Mouse (Mus musculus): Measurements from ENCODE around the gene Hacd3. TPM values are rescaled to one million over a fixed set of nuclear protein-coding genes. Genes with fewer than 3 reads are reported as not detected.
"Not testable (repeated sequence)": the region's sequence is repeated elsewhere in the genome, so short reads cannot be mapped to it uniquely, and the experiment has no call there.

Gene Hacd3
- total and polyA plus RNA-seq, 2 experiments from 2014 or later: 35.8 to 37.4 TPM

- no peak overlapping the region for H3K4me2 ChIP-seq (ENCODE audit: low read depth, low read length)
- TF ChIP-seq EP300 (IDR thresholded peaks at IDR 0.05; ENCODE audit: low read depth) (no peak), CTCF (IDR thresholded peaks at IDR 0.05; ENCODE audit: low read depth) (no peak)
- no peaks in the 10 kb centered on the region for H3K9me3 ChIP-seq (replicated peaks; ENCODE audit: control insufficient read depth, low read length)
- DNase-seq (ENCODE audit: low spot score): no peak
- no peak for ATAC-seq (ENCODE audit: insufficient read depth, low read depth)
- no peaks in the 10 kb centered on the region for H3K4me1 ChIP-seq (ENCODE audit: control insufficient read depth, insufficient read depth)
- no peak overlapping the region for H3K27ac ChIP-seq (ENCODE audit: low read depth)
- no peaks in the 10 kb centered on the region for H3K27me3 ChIP-seq (ENCODE audit: control insufficient read depth, insufficient read depth, low read length)
- no peak overlapping the region for H3K4me3 ChIP-seq (ENCODE audit: low read depth, low read length)
- 82% methylated on average over 8 of the region's 8 CpGs for WGBS
- peaks cover 38% of the 10 kb centered on the region for H3K36me3 ChIP-seq (replicated peaks; ENCODE audit: control insufficient read depth, insufficient read depth, low read length)
- no peak overlapping the region for H3K9ac ChIP-seq (replicated peaks; ENCODE audit: low read depth, low read length)
Measured at GRCm38 (mm10) chr9:65005737-65006136, 15.8 kb downstream of the Hacd3 start.

- H3K4me1 ChIP-seq (ENCODE audit: control insufficient read depth, insufficient read depth): no peaks in the 10 kb centered on the region
- ATAC-seq (ENCODE audit: insufficient read depth, low read depth) (no peak), DNase-seq (ENCODE audit: low spot score) (no peak)
- no peaks in the 10 kb centered on the region for H3K27me3 ChIP-seq (ENCODE audit: control insufficient read depth, insufficient read depth, low read length)
- no peak overlapping the region for H3K27ac ChIP-seq (ENCODE audit: low read depth)
- H3K36me3 ChIP-seq (replicated peaks; ENCODE audit: control insufficient read depth, insufficient read depth, low read length): peaks cover 67% of the 10 kb centered on the region
- no peak overlapping the region for H3K4me2 ChIP-seq (ENCODE audit: low read depth, low read length)
- WGBS: 55% methylated on average over 4 of the region's 4 CpGs
- H3K9ac ChIP-seq (replicated peaks; ENCODE audit: low read depth, low read length): no peak overlapping the region
- TF ChIP-seq CTCF (IDR thresholded peaks at IDR 0.05; ENCODE audit: low read depth) (no peak), EP300 (IDR thresholded peaks at IDR 0.05; ENCODE audit: low read depth) (no peak)
- H3K4me3 ChIP-seq (ENCODE audit: low read depth, low read length): no peak overlapping the region
- no peaks in the 10 kb centered on the region for H3K9me3 ChIP-seq (replicated peaks; ENCODE audit: control insufficient read depth, low read length)
Measured at GRCm38 (mm10) chr9:65001481-65001880, 20.0 kb downstream of the Hacd3 start.

GRCm38 (mm10) chr9:64995464-64995863, 26.0 kb downstream of the Hacd3 start:
- H3K4me3 ChIP-seq (ENCODE audit: low read depth, low read length); ATAC-seq (ENCODE audit: insufficient read depth, low read depth): not testable (repeated sequence)
- 81% methylated on average over 1 of the region's 1 CpGs for WGBS

DNA sequence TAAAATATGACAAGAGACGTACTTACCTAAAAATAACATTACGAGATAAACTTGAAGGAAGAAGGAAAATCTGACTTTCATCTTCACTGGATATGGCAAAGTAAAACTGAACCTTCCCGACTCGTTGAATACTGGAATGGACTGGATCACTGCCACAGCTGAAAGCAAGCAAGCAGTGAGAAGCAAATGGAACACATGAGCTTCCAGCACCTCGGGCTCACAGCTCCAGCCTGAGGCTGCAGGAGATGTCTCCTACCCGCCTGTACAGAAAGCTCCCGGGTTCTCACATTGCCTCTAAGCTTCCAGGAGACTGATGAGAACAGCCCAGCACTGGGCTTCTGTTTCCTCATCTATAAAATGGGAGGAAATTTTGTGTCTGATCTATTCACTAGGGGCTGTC, 31.2 kb downstream of the Hacd3 start:
- H3K4me3 ChIP-seq (ENCODE audit: low read depth, low read length): no peak overlapping the region
- H3K4me2 ChIP-seq (ENCODE audit: low read depth, low read length): no peak overlapping the region
- peaks cover 7% of the 10 kb centered on the region; the same call in 1 of the 2 replicates for H3K4me1 ChIP-seq (ENCODE audit: control insufficient read depth, insufficient read depth)
- WGBS: 42% methylated on average over 7 of the region's 7 CpGs
- no peak for DNase-seq (ENCODE audit: low spot score)
- ATAC-seq (ENCODE audit: insufficient read depth, low read depth): no peak
- no peaks in the 10 kb centered on the region for H3K9me3 ChIP-seq (replicated peaks; ENCODE audit: control insufficient read depth, low read length)
- no peak overlapping the region for H3K9ac ChIP-seq (replicated peaks; ENCODE audit: low read depth, low read length)
- no peaks in the 10 kb centered on the region for H3K27me3 ChIP-seq (ENCODE audit: control insufficient read depth, insufficient read depth, low read length)
- no peak overlapping the region for H3K27ac ChIP-seq (ENCODE audit: low read depth)
- peaks cover 62% of the 10 kb centered on the region for H3K36me3 ChIP-seq (replicated peaks; ENCODE audit: control insufficient read depth, insufficient read depth, low read length)
- no peak for TF ChIP-seq EP300 (IDR thresholded peaks at IDR 0.05; ENCODE audit: low read depth)
- no peak for TF ChIP-seq CTCF (IDR thresholded peaks at IDR 0.05; ENCODE audit: low read depth)

More at GRCm38 (mm10) chr9:64995464-64995863, 26.0 kb downstream of the Hacd3 start:
- not testable (repeated sequence) for H3K4me1 ChIP-seq (ENCODE audit: control insufficient read depth, insufficient read depth); H3K9me3 ChIP-seq (replicated peaks; ENCODE audit: control insufficient read depth, low read length); H3K27me3 ChIP-seq (ENCODE audit: control insufficient read depth, insufficient read depth, low read length); H3K4me2 ChIP-seq (ENCODE audit: low read depth, low read length); DNase-seq (ENCODE audit: low spot score); H3K27ac ChIP-seq (ENCODE audit: low read depth); H3K9ac ChIP-seq (replicated peaks; ENCODE audit: low read depth, low read length)
- peaks cover 60% of the 10 kb centered on the region for H3K36me3 ChIP-seq (replicated peaks; ENCODE audit: control insufficient read depth, insufficient read depth, low read length)
- peak; percentile 20; the same call in 1 of the 2 replicates for TF ChIP-seq CTCF (IDR thresholded peaks at IDR 0.05; ENCODE audit: low read depth)

DNA sequence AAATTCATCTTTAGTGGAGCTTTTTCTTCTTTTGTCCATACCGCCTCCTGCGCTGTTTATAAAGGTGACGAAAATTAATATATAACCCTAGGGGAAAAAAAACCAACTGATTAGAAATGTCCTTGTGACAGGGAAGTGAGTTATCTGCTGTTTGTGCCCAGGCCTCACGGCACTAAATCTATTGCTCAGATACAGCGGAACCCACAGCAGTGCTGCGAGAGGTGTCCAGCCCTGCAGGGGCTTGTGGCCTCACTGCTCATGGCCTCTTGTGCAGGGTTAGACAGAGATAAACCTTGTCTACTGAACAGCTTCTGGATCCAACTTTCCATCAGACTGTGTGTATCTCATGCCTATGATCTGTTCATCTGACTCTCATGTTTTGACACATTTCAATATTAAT, 33.0 kb downstream of the Hacd3 start:
- no peak overlapping the region for H3K4me2 ChIP-seq (ENCODE audit: low read depth, low read length)
- TF ChIP-seq CTCF (IDR thresholded peaks at IDR 0.05; ENCODE audit: low read depth) (no peak), EP300 (IDR thresholded peaks at IDR 0.05; ENCODE audit: low read depth) (no peak)
- no peak overlapping the region for H3K9ac ChIP-seq (replicated peaks; ENCODE audit: low read depth, low read length)
- no peak overlapping the region for H3K4me3 ChIP-seq (ENCODE audit: low read depth, low read length)
- no peak for ATAC-seq (ENCODE audit: insufficient read depth, low read depth)
- no peak overlapping the region for H3K27ac ChIP-seq (ENCODE audit: low read depth)
- no peaks in the 10 kb centered on the region for H3K27me3 ChIP-seq (ENCODE audit: control insufficient read depth, insufficient read depth, low read length)
- no peak for DNase-seq (ENCODE audit: low spot score)
- H3K4me1 ChIP-seq (ENCODE audit: control insufficient read depth, insufficient read depth): peaks cover 10% of the 10 kb centered on the region; the same call in 1 of the 2 replicates
- H3K9me3 ChIP-seq (replicated peaks; ENCODE audit: control insufficient read depth, low read length): no peaks in the 10 kb centered on the region
- 64% methylated on average over 6 of the region's 6 CpGs for WGBS
- peaks cover 74% of the 10 kb centered on the region for H3K36me3 ChIP-seq (replicated peaks; ENCODE audit: control insufficient read depth, insufficient read depth, low read length)

GRCm38 (mm10) chr9:64987651-64988050, 33.8 kb downstream of the Hacd3 start:
- no peak for TF ChIP-seq EP300 (IDR thresholded peaks at IDR 0.05; ENCODE audit: low read depth)
- no peak for TF ChIP-seq CTCF (IDR thresholded peaks at IDR 0.05; ENCODE audit: low read depth)
- 87% methylated on average over 2 of the region's 2 CpGs for WGBS
- ATAC-seq (ENCODE audit: insufficient read depth, low read depth): no peak
- no peak overlapping the region for H3K4me2 ChIP-seq (ENCODE audit: low read depth, low read length)
- peaks cover 80% of the 10 kb centered on the region for H3K36me3 ChIP-seq (replicated peaks; ENCODE audit: control insufficient read depth, insufficient read depth, low read length)
- H3K4me3 ChIP-seq (ENCODE audit: low read depth, low read length): no peak overlapping the region
- H3K9me3 ChIP-seq (replicated peaks; ENCODE audit: control insufficient read depth, low read length): no peaks in the 10 kb centered on the region
- H3K4me1 ChIP-seq (ENCODE audit: control insufficient read depth, insufficient read depth): peaks cover 10% of the 10 kb centered on the region; the same call in 1 of the 2 replicates
- no peak overlapping the region for H3K9ac ChIP-seq (replicated peaks; ENCODE audit: low read depth, low read length)
- H3K27me3 ChIP-seq (ENCODE audit: control insufficient read depth, insufficient read depth, low read length): no peaks in the 10 kb centered on the region
- no peak for DNase-seq (ENCODE audit: low spot score)
- no peak overlapping the region for H3K27ac ChIP-seq (ENCODE audit: low read depth)

Measured in heart, postnatal 0 days (tissue).